Mouse (Mus musculus): ENCODE data around the gene Dusp10. TPM values are rescaled to one million over a fixed set of nuclear protein-coding genes. Genes with fewer than 3 reads are reported as not detected.
A peak's percentile ranks its signal among the peaks of the same experiment; 100 is the strongest.

The Dusp10 gene
- polyA plus RNA-seq, 1 experiment: 0.22 TPM

DNA sequence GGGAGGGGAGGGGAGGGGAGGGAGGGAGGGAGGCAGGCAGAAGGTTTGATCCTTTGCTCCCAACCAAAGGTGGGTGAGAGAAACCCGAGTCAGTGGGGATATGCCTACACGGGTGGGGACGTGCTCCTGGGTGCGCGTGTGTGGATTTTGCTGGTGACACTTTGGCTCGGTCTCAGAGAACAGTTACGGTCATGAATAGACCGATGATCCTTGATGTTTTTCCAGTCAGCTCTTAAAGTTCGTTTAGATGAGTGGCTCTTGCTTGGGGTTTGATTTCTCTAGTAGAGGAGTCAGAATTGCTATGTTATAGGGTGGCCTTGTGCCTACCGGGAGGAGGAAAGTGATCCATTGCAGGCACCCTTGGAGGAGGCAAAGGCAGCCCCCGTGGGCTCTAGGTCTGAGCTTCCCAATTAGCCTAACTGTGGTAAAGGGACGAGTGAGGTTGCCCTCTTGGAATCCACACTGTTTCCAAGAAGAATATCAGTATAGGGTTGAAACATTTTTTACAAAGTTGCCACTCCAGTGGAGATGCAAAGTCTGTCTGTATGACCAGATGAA, 22.3 kb downstream of the Dusp10 start:
- TF ChIP-seq GATA1 (IDR thresholded peaks at IDR 0.05; ENCODE audit: low read length) (no peak), TAL1 (IDR thresholded peaks at IDR 0.05; ENCODE audit: low read length) (no peak)
- H3K27me3 ChIP-seq (ENCODE audit: control insufficient read depth): peaks cover 11% of the 10 kb centered on the region
- H3K4me1 ChIP-seq (ENCODE audit: control insufficient read depth): peaks cover 27% of the 10 kb centered on the region
- peak overlapping the region; percentile 84 for H3K4me3 ChIP-seq (replicated peaks)
- no peaks in the 10 kb centered on the region for H3K9me3 ChIP-seq (ENCODE audit: control insufficient read depth, low read length)
- peaks cover 5% of the 10 kb centered on the region for H3K36me3 ChIP-seq (ENCODE audit: control insufficient read depth)

DNA sequence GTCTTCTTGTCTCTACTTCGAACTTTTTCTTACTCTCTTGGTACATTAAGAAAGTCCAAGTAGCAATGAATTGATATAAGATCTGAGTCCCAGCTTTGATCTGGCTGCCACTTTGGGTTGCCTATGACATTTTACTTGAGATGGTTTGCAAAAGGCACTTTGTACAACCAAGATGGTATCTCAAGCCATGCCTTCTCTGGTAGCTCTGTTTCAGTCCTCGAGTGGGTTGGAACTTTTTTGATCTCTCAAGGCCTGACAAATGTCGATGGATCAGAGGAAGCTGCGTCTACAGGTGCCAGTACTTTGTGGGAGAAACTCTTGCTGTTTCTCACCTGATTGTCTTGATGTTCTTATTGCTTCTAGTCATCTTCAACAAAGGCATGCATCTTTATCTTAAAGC, 24.7 kb downstream of the Dusp10 start:
- H3K9me3 ChIP-seq (ENCODE audit: control insufficient read depth, low read length): no peaks in the 10 kb centered on the region
- peaks cover 6% of the 10 kb centered on the region for H3K27me3 ChIP-seq (ENCODE audit: control insufficient read depth)
- H3K4me3 ChIP-seq (replicated peaks): no peak overlapping the region
- peaks cover 5% of the 10 kb centered on the region for H3K36me3 ChIP-seq (ENCODE audit: control insufficient read depth)
- TF ChIP-seq TAL1 (IDR thresholded peaks at IDR 0.05; ENCODE audit: low read length) (no peak), GATA1 (IDR thresholded peaks at IDR 0.05; ENCODE audit: low read length) (no peak)
- peaks cover 31% of the 10 kb centered on the region for H3K4me1 ChIP-seq (ENCODE audit: control insufficient read depth)

DNA sequence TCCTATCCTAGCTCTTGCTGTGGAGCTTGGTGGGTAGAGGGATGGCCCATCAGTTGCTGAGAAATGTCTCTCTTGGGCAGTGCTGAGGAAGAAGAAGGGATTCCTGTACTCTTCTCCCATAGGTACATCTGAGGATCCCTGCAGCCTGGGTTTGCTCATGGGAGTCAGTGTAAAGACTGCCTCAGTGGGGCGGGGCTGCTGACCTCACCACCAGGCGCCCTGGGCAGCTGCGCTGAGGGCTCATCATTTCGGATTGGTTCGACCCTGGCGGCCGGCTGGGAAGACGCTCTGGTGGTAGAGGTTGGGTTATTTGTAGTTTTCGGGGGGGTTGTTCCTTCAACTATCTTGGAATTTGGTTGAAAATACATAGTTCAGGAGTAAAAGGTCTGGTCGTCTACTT, 26.2 kb downstream of the Dusp10 start:
- Histone ChIP-seq H3K27me3 (ENCODE audit: control insufficient read depth) (no peaks in the 10 kb centered on the region), H3K4me1 (ENCODE audit: control insufficient read depth) (peaks cover 22% of the 10 kb centered on the region), H3K36me3 (ENCODE audit: control insufficient read depth) (peaks cover 5% of the 10 kb centered on the region), H3K4me3 (replicated peaks) (no peak overlapping the region), H3K9me3 (ENCODE audit: control insufficient read depth, low read length) (no peaks in the 10 kb centered on the region)
- TF ChIP-seq TAL1 (IDR thresholded peaks at IDR 0.05; ENCODE audit: low read length): no peak
- no peak for TF ChIP-seq GATA1 (IDR thresholded peaks at IDR 0.05; ENCODE audit: low read length)

DNA sequence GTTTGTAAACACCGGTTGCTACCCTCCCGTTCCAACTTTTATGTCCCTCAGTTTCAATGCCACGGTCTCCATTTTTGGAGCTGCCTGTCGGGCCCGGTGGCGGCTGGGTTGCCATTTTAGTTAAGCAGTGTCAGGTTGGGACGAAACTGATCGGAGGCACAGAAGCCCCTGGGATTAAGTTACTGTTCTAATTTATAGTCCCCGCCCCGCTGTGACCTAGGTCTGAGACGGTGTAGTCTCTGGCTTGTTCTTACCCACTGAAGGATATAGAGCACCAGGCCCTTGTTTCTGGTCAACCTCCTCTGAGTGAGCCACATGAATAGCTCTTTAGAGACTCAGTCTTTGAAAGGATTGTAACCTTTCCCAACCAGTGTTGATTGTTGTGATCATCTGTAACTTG, 27.1 kb downstream of the Dusp10 start:
- H3K36me3 ChIP-seq (ENCODE audit: control insufficient read depth): peaks cover 5% of the 10 kb centered on the region
- peaks cover 16% of the 10 kb centered on the region for H3K4me1 ChIP-seq (ENCODE audit: control insufficient read depth)
- H3K4me3 ChIP-seq (replicated peaks): no peak overlapping the region
- TF ChIP-seq GATA1 (IDR thresholded peaks at IDR 0.05; ENCODE audit: low read length) (no peak), TAL1 (IDR thresholded peaks at IDR 0.05; ENCODE audit: low read length) (no peak)
- no peaks in the 10 kb centered on the region for H3K27me3 ChIP-seq (ENCODE audit: control insufficient read depth)
- H3K9me3 ChIP-seq (ENCODE audit: control insufficient read depth, low read length): no peaks in the 10 kb centered on the region

DNA sequence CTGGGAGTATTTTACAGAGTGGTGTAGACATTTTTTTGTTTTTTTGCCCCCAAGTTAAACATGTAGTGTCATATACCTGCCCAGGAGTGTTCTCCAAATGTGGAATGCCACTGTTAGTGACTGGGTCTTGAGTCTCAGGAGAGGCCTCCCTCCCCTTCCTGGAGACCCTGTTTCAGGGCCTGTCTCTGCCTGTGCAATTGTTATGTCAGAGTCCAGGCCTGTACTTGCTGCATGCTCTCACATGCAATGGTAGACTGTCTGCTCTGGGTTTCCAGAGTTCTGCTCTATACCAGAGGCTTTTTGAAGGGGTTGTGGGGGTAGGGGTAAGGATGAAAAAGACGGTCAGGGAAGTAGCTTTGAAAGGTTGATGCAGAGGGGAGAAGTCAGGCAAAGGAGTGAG, 27.8 kb downstream of the Dusp10 start:
- Histone ChIP-seq H3K4me1 (ENCODE audit: control insufficient read depth) (peaks cover 12% of the 10 kb centered on the region), H3K4me3 (replicated peaks) (no peak overlapping the region), H3K36me3 (ENCODE audit: control insufficient read depth) (peaks cover 5% of the 10 kb centered on the region), H3K9me3 (ENCODE audit: control insufficient read depth, low read length) (no peaks in the 10 kb centered on the region), H3K27me3 (ENCODE audit: control insufficient read depth) (no peaks in the 10 kb centered on the region)
- TF ChIP-seq GATA1 (IDR thresholded peaks at IDR 0.05; ENCODE audit: low read length) (no peak), TAL1 (IDR thresholded peaks at IDR 0.05; ENCODE audit: low read length) (no peak)

DNA sequence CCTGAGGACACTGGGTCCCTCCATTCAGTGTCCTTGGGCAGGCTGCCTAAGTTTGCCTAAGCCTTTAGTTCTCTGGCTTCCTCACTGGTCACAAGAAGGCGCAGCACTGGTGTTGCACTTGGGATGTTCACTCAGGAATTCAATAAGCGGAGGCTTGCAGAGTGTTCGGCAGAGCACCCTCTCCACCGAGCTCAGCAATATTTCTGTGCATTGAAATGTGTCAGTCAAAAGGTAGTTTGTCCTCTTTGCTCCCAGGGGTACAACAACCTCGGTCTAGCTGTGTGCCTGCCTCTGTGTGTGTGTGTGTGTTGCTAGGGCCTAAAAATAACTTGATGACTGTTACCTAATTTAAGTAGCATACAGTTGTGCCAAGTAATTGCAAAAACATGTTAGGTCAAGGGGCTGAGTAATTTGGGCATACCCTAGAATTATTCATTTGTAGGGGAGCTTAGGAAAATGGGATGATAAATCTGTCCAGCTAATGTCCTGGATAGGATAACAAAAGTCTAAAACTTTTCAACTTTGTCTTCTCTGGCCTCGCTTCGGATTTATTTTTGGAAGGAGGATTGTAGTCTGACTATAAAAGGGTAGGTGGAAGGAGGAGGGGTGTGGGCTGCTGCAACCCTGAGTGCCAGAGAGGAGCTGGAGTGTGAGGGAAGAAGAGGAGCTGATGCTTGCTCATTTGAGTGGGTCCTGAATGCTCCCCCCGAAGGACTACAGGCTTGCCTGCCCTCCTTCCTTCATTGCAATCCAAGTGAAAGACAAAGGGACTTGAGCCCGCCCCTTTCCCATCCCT, 28.9 kb downstream of the Dusp10 start:
- Histone ChIP-seq H3K9me3 (ENCODE audit: control insufficient read depth, low read length) (no peaks in the 10 kb centered on the region), H3K4me3 (replicated peaks) (no peak overlapping the region)
- TF ChIP-seq TAL1 (IDR thresholded peaks at IDR 0.05; ENCODE audit: low read length): no peak
- no peak for TF ChIP-seq GATA1 (IDR thresholded peaks at IDR 0.05; ENCODE audit: low read length)

DNA sequence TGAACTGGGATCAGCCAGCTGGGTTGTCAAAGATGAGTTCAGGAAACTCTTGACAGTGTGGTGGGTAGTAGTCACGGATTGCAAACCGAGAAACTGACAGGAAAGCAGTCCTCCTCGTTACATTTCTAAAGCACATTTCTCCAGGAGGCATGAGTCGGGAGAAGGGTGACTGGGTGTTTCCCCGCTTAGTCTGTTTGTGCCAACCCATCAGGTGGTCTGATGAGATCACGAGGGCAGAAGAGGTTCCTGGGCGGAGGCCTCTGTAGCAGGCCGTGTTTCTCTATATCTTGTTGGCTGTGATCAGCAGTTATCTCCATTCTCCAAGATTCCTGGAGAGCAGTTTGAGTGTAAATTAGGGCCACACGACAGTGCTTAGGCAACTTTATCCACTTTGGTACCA, 29.6 kb downstream of the Dusp10 start:
- TF ChIP-seq GATA1 (IDR thresholded peaks at IDR 0.05; ENCODE audit: low read length): no peak
- TF ChIP-seq TAL1 (IDR thresholded peaks at IDR 0.05; ENCODE audit: low read length): no peak
- H3K36me3 ChIP-seq (ENCODE audit: control insufficient read depth): no peaks in the 10 kb centered on the region
- H3K4me1 ChIP-seq (ENCODE audit: control insufficient read depth): peaks cover 10% of the 10 kb centered on the region
- no peaks in the 10 kb centered on the region for H3K9me3 ChIP-seq (ENCODE audit: control insufficient read depth, low read length)
- no peaks in the 10 kb centered on the region for H3K27me3 ChIP-seq (ENCODE audit: control insufficient read depth)
- no peak overlapping the region for H3K4me3 ChIP-seq (replicated peaks)

More for the DNA sequence above, 28.9 kb downstream of the Dusp10 start:
- Histone ChIP-seq H3K36me3 (ENCODE audit: control insufficient read depth) (peaks cover 3% of the 10 kb centered on the region), H3K27me3 (ENCODE audit: control insufficient read depth) (no peaks in the 10 kb centered on the region), H3K4me1 (ENCODE audit: control insufficient read depth) (peaks cover 10% of the 10 kb centered on the region)

DNA sequence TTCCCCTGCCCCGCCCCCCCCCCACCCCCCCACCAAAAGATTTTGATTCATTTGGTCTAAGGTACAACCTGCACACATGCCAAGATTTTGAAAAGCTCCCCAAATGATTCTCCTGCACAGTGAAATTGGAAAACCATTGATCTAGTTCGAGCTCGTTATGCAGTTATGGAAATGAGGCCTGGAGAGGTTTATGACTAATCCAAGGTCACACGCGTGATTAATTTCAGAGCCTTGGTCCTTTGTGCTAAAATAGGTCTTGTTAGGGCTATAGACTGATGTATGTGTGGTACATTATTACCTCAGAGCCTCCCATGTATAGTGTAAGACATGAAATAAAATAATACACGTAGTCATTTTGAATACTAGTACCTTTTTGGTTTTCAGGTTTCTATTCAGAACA, 30.3 kb downstream of the Dusp10 start:
- TF ChIP-seq TAL1 (IDR thresholded peaks at IDR 0.05; ENCODE audit: low read length) (no peak), GATA1 (IDR thresholded peaks at IDR 0.05; ENCODE audit: low read length) (no peak)
- no peaks in the 10 kb centered on the region for H3K27me3 ChIP-seq (ENCODE audit: control insufficient read depth)
- no peaks in the 10 kb centered on the region for H3K9me3 ChIP-seq (ENCODE audit: control insufficient read depth, low read length)
- H3K36me3 ChIP-seq (ENCODE audit: control insufficient read depth): no peaks in the 10 kb centered on the region
- H3K4me3 ChIP-seq (replicated peaks): no peak overlapping the region
- peaks cover 10% of the 10 kb centered on the region for H3K4me1 ChIP-seq (ENCODE audit: control insufficient read depth)

DNA sequence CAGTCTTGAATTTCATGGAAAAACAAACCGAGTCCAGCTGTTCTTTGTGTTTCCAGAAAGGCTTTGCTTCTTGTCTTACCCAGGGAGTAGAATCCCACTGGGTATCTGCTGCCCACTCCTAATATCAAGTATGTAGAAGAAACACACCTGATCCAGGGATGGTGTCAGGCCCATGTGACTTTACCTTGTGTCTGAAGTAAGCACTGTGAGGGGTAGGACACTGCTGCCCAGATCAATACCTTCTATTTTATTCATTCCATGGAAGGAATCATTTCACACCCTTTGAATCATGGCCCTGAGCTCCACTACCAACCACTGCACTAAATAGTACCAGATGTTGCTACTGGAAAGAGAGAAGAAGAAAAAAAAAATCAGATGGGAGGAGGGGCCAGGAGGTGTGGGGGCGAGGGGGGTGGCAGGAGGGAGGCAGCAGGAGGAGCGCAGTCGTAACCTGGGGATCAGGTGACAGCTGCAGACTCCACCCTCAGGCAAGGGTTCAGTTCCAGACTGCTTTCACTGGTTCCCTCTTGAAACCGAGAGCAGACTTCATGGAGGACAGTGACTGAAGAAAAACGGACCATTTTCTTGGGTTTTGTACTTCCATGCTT, 33.1 kb downstream of the Dusp10 start:
- peaks cover 10% of the 10 kb centered on the region for H3K4me1 ChIP-seq (ENCODE audit: control insufficient read depth)
- H3K9me3 ChIP-seq (ENCODE audit: control insufficient read depth, low read length): no peaks in the 10 kb centered on the region
- H3K4me3 ChIP-seq (replicated peaks): no peak overlapping the region
- H3K36me3 ChIP-seq (ENCODE audit: control insufficient read depth): no peaks in the 10 kb centered on the region
- TF ChIP-seq GATA1 (IDR thresholded peaks at IDR 0.05; ENCODE audit: low read length): no peak
- no peak for TF ChIP-seq TAL1 (IDR thresholded peaks at IDR 0.05; ENCODE audit: low read length)
- H3K27me3 ChIP-seq (ENCODE audit: control insufficient read depth): no peaks in the 10 kb centered on the region

Measured in erythroblast, embryonic 14.5 days (primary cell).